Mouse (Mus musculus): ENCODE results near the gene Rps6ka2. TPM values are rescaled to one million over a fixed set of nuclear protein-coding genes. Genes with fewer than 3 reads are reported as not detected.

Rps6ka2 gene
- total RNA-seq, 2 experiments from 2014 or later, result 21.2 to 32.6 TPM

DNA sequence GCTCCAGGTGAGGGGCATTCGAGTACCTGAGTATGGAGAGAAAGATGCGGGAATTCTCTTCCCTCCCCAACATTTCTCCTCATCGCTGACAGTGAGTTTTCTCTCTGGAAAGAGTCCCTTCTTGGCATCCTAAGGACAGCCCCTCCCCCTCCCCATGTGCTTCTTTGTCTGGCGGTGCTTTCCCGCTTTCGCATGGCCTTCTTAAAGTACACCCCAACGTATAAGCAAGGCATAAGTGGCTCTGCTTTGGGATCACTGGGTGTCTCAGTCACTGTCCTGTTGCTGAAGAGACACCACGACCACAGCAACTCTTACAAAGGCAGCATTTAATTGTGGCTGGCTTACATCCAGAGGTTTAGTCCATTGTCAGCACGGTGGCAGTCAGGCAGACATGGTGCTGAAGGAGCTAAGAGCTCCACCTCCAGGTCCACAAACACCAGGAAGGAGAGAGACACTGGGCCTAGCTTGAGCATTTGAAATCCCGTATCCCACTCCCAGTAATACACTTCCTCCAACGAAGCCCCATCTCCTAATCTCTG is 47.9 kb downstream of the Rps6ka2 start:
- no peak for ATAC-seq (replicated peaks; ENCODE audit: poor library complexity, severe bottlenecking)

DNA sequence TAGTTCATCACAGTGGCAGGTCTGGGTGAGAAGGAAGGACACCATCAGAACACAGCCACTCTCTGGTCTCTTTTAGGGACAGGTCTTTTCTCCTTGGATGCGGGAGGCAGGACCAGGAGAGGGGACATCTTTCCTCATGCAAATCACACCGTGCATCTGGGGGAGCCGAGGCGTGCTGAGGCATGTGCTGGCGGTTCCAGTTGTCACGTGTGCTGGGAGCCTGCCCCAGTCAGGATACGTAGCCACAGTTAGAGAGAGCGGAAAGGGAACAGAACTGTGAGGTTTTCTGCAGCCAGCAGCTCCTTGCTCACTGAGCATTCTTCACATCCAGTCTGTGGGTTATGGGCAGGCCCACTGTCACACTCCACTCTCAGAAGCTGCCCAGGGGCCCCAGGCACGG is 48.5 kb downstream of the Rps6ka2 start:
- ATAC-seq (replicated peaks; ENCODE audit: poor library complexity, severe bottlenecking), result no peak

DNA sequence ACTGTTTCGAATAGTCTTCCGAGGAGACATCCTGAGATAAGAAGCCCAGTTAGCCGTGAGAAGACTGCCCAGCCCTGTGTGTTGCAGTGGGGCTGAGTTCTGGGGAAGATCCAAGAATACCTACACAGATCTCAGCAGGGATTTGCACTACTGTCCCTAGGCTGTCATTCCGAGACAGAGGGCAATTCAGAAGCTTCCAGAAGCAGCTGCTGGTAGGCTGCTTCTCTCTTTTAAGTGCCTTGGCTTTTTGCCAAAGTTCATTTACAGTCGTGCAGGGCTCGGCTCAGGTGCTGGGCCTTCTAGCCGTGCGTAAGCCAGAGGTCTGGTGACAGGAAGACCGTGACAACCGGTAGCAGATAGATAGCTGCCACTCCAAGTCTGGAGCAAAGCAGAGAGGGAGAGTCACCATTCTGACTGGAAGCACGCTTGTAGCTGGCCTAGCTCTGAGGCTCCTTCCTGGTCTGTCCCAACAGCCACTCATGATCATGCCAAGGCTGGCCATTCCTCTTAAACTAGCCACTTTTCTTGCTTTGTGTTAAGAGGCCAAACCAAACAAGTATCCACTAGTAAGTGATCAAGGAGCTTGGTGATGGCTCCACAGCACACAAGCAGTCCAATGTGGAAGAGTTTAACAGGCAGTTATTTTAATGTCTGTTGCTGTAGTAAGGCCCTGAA is 49.3 kb downstream of the Rps6ka2 start:
- no peak for ATAC-seq (replicated peaks; ENCODE audit: poor library complexity, severe bottlenecking)

DNA sequence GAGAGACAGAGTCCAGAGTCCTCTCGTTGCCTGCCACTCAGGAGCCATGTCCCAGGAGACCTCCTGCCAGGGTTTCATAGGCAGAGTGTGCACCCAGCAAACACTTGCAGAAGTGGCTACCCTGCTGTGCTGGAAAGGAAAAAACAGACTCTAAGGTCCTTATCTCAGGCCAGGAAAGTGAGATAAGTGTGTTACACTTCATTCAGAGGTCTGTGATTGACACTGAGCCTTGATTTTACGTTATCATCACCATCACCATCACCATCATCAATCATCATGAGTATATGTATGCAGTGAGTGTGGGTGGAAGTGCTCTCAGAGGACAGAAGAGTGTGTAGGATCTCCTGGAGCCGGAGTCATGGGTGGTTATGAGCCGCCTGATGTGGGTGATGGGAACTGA is 51.4 kb downstream of the Rps6ka2 start:
- ATAC-seq (replicated peaks; ENCODE audit: poor library complexity, severe bottlenecking), result no peak

DNA sequence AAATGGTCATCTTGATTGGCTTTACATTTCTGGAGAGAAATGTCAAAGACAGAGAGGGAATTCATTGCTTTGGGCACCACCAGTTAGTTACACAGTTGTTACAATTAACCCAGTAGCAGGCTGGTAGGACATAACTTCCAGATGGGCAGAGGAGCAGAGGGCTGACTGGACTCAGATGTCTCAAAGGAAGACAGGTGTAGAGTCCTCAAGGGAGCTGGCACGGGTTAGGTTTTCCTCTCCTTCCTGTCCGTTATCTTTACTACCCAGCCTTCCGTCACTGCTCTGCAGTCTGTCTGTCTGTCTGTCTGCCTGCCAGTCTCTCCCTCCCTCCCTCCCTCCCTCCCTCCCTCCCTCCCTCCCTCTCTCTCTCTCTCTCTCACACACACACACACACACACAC is 52.3 kb downstream of the Rps6ka2 start:
- no peak for ATAC-seq (replicated peaks; ENCODE audit: poor library complexity, severe bottlenecking)

DNA sequence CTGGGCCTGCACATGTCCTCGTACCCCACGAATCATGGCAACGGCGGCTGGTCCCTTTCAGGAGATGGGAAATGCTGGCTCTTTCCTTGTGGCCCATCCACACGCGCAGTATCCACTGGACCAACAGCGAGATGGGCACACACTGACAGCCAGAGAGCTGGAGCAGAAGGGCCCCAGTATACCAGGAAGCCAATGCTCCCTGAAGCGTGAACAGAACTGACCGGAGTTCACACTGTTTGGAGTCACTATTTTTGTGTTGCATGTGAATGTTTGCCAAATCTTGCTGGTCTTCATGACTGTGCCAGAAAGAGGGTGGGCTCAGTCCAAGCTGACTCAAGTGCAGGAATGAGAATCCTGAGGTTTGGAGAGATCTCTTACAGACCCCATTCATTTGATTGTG is 58.6 kb downstream of the Rps6ka2 start:
- ATAC-seq (replicated peaks; ENCODE audit: poor library complexity, severe bottlenecking), result no peak

DNA sequence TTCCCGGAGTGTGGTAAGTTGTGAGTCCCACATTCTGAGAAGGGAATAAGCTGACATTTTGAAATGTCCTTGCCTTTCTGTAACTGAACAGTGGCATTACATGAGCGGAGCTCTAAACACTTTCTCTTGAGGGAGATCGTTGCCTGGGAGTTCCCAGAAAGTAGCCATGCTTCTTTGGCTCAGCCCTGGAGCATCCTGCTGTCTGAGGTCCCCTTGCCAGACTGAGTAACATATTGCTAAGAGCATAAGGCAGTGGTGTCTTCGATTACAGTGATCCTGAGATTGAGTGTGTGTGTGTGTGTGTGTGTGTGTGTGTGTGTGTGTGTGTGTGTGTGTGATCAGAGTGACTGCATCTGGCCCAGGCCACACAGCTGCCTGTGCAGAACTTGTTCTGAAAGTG is 61.4 kb downstream of the Rps6ka2 start:
- ATAC-seq (replicated peaks; ENCODE audit: poor library complexity, severe bottlenecking), result no peak

DNA sequence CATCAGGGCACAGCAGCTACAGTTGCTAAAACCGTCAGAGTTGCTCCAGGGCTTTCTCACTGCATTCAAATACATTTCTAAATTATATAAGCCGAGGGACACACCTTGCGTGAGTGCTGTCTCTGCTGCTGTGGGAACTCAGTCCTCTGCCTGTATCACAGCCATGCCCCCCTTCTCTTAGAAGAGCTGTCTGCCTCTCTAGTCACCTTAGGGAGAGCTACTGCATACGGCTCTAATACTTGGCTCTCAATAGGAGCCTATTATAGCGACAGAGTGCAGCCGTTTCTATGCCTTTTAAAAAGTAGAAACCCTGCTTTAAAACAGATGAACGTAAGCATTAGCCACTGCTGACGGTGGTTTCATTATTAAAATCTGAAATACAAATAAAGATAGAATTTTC is 61.9 kb downstream of the Rps6ka2 start:
- ATAC-seq (replicated peaks; ENCODE audit: poor library complexity, severe bottlenecking), result no peak

DNA sequence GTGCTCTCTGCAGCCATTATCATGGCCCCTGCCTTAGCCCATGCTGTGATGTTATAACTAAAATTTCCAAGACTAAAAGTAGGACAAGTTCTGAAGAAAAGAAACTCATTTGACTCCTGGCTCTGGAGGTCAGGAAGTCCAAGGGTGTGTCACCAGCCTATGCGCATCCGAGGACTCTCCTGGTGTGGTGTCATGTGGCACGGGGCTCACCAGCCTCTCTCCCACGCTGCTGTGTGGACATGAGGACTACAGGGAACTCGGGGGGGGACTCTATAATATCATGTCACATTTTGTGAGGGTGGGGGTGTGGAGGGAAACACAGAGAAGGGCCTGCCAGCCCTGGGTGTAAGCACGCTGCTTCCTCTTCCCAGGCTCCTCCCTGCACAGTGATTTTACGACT is 62.5 kb downstream of the Rps6ka2 start:
- ATAC-seq (replicated peaks; ENCODE audit: poor library complexity, severe bottlenecking), result no peak

DNA sequence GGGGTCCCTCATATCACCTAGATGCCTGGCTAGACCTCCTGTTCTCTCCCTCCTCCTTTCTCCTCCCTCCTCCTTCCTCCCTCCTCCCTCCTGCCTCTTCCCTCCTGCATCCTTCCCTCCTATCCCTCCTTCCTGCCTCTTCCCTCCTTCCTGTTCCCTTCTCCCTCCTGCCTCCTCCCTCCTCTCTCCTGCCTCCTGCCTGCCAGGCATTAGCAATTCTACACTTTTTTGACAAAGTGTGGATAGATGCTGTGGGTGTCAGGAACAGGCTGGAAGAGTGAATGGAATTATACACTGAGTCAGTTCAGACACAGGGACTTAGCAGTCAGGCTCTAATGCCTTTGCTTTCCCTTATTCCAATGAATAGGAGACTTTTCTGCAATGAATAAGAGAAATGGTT is 63.3 kb downstream of the Rps6ka2 start:
- ATAC-seq (replicated peaks; ENCODE audit: poor library complexity, severe bottlenecking), result no peak

DNA sequence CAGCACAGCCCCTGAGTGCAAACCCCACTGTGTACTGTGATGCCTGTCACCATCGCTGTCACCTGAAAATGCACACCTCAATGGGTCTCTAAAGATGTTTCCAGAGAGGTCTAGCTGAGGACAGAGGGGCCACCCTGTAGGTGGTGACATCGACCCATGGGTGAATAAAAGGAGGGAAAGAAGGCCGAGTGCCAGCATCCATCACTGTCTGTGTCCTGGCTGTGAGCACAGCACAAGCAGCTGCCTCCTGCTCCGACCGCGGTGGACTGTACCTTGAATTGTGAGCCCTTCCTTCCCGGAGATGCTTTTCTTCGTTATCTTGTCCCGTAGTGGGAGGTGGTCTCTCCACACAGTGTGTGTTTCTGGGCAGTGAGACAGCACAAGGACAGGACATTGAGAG is 67.8 kb downstream of the Rps6ka2 start:
- no peak for ATAC-seq (replicated peaks; ENCODE audit: poor library complexity, severe bottlenecking)

DNA sequence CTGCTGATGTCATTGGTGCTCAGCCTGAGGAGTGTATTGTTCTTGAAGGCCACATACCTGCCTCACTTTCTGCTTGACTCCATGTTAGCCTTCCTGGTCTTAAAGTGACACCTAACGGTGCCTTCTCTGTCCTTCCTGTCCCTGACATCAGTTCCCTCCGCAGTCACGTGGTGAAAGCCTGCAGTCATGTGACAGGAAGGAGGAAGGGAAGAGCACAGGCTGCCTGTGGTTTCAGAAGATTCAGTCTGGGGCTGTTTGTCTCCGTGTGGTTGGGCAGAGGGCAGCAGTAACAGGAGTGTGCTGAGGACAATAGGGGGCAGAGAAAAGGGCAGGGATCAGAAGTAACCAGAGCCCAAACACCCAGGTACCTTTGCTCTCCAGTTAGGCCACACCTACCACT is 68.9 kb downstream of the Rps6ka2 start:
- no peak; the same call in 1 of the 2 replicates for ATAC-seq (replicated peaks; ENCODE audit: poor library complexity, severe bottlenecking)

DNA sequence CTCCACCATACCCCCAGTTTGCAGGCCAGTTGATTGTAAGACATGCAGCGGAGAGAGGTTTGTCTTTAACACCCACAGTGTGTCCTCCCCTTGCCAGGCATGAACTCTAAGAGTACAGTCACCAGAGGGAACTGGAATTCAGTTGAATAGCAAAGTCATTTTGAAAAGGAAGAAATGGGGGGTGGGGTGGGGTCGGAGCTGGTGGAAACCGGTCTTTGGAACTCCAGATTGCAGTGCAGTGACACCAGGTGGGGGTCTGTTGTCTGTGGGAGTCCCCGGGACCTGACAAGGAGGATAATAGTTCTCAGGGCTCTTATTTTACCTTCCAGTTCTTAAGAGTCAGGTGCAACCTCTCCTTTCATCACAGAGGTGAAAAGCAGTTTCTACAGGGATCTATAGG is 70.6 kb downstream of the Rps6ka2 start:
- no peak for ATAC-seq (replicated peaks; ENCODE audit: poor library complexity, severe bottlenecking)

DNA sequence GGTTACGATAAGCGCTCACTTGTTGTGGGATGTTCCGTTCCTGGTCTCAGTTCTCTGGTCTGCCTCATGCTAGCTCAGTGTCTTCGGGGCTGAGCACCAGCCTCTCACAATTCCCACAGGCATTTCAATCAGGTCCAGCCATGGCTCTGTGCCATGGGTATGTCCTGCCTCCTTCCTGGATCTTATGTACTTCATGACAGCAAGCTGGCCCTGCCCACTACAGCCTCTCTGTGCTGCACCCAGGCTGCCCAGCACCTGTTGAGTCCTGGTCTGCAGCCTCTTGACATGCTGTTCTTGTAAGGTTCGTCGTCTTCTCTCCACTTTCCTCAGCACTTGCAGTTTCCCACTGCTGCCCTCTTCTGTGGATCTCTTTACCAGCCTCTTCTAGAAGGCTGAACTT is 75.2 kb downstream of the Rps6ka2 start:
- no peak for ATAC-seq (replicated peaks; ENCODE audit: poor library complexity, severe bottlenecking)

DNA sequence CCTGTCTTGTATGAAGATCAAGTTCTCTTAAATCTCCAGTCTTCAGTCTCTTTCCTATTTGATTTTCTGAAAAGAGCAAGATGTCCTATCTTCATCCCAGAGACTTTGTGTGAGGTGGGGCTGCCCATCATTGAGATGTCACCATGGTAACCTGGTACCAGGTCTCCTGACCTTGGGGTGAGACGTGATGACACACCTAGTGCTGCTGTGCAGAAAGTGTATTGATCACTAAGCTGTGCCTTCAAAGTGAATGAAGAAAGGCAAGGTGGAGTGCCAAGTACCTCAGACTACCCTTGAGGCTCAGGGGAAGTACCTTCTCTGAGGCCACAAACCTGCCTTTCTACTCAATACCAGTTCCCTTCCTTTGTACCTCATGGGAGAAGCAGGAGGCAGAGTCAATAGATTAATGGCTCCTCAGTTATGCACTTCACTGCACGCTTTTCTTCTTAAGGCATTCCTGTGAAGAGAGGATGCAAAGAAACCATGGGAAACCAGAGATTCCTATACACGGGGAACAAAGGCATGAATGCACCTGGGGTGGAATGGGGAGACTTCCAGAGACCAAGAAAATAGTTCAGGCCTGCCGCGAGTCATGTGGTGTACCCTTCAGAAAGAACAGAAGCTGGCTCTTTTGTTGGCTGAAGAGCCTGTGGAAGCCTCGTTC is 77.1 kb downstream of the Rps6ka2 start:
- no peak for ATAC-seq (replicated peaks; ENCODE audit: poor library complexity, severe bottlenecking)

DNA sequence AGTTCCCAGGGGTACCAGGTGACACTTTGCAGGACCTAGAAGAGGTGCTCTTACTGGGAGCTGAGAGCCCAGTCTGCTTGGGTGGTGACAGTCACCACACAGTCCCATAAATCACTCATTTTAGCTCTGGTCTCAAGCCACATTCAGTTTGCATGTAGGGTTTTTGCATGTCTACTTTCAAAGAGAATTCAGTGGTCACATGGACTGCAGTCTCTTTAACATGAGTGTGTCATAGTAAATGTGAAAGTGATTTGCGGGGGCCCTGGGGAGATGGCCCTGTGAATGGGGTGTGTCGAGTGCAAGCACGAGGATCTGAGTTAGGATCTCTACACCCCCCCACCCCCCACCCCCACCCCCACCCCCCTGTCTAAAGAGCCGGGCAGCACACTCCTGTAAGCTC is 80.5 kb downstream of the Rps6ka2 start:
- ATAC-seq (replicated peaks; ENCODE audit: poor library complexity, severe bottlenecking), result no peak

DNA sequence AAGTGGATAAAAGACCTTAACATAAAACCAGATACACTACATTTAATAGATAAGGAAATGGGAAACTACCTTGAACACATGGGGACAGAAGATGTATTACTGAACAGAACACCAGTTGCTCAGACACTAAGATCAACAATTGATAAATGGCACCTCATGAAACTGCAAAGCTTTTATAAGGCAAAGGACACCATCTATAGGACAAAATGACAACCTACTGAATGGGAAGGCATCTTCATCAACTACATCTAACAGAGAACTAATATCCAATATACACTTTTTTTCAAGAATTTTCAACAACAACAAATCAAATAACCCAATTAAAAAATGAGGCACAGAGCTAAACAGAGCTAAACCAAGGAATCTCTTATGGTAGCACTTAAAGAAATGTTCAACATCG is 87.3 kb downstream of the Rps6ka2 start:
- ATAC-seq (replicated peaks; ENCODE audit: poor library complexity, severe bottlenecking), result no peak

DNA sequence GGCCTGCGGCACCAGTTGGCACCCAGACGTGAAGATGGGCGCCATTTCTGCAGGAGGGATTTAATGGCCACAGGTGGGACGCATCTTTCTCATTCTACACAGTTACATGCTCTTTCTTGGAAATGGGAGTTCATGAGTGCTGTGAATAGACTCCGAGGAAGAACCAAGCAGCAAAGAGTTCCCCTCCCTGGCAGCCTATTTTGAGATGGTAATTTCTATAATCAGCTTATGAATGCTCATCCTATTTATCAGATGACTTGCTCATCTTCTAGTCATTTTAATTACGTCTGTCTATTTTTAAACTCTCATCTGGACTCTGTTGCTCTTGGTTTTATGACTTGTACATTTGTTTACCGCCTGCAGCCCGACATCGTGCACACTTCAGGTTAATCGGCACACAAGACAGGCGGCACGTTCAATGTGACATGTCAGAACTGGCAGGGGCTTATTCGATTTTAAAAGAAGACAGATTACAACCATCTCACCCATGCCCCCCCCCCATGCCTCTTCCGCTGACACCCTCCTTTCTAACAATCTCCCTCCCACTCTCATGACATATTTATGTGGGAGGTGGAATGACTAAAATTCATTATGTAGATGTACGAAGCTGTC is 88.9 kb downstream of the Rps6ka2 start:
- ATAC-seq (replicated peaks; ENCODE audit: poor library complexity, severe bottlenecking), result no peak

DNA sequence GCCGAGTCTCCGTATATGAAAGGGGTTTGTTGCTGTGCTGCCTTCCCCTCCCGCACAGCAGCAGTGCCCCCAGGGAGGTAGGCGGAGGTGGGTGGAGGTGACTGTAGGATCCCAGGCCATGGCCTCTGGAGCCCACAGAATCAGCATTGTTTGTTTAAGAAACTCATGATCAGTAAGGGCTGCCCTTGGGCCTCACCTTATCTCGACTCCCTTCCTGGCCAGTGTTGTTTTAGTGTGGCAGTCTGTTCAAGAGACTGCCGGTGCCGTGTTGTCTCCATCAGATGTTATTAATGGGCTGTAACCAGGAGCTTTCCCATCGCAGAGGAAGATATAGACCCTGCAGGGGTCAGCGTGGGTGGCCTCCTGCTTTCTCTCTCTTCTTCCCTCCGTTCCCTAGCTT is 90.4 kb downstream of the Rps6ka2 start:
- no peak for ATAC-seq (replicated peaks; ENCODE audit: poor library complexity, severe bottlenecking)

DNA sequence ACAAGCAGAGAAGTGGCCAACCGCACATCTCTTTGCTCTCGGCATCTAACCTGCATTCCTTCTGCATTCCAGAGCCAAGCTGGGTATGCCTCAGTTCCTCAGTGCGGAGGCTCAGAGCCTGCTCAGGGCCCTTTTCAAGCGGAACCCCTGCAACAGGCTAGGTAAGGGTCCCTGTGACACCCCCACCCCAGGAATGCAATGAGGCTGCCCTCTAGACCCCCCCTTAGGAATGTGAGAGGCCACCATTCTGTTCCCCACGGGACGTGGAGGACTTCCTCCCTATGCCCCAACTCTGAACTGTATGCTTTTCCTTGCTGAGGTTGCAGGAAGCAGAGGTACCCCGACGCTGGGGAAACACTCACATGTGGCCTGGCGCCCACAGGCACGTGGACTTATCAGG is 92.1 kb downstream of the Rps6ka2 start:
- ATAC-seq (replicated peaks; ENCODE audit: poor library complexity, severe bottlenecking), result no peak

DNA sequence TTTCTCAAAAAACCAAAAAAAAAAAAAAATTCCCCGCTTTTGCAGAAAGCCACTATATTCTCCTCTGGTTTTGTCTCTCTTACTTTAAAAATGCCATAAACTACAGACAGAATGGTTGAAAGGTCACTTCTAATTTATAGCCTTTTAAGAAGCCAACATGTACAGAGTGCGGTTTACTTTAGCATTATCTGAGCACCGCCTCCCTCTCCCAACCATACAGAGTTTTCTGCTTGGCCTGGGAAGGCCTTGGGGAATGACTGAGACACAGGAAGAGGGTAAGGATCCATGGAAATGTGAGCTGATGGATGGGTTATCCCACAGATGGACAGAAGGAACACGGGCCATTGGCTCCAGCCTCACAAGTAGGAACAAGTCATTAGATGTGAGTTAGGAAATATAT is 92.7 kb downstream of the Rps6ka2 start:
- ATAC-seq (replicated peaks; ENCODE audit: poor library complexity, severe bottlenecking), result no peak

DNA sequence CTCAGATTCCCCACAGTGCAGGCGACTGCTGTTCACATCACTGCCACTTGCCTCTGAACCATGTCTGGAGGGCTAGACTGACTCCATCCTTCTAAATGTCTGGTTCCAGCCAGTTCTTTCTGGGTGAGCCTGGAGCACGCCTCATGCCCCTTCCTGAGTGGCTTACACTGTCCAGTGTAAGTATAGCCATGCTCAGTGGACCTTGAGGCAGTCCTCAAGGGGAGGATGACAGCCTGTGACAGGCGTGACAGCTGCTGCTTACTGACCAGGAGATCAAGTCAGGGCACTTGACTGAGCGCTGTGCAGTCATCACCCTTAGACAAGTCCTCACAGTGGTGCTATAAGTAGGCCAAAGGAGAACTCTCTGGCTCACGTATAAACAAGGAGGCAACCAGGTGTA is 94.7 kb downstream of the Rps6ka2 start:
- ATAC-seq (replicated peaks; ENCODE audit: poor library complexity, severe bottlenecking), result no peak

Data from granulocyte monocyte progenitor cell, adult 5-6 weeks (primary cell).